ENCODE assay signal across 8 mouse cellular contexts in genomic region chr6:86793021-86793815, GRCm38 (mm10). TPM values are rescaled to one million over a fixed set of nuclear protein-coding genes. Genes with fewer than 3 reads are reported as not detected.
DNase-seq lines count a peak whose midpoint lies in the region; ATAC-seq and TF ChIP-seq lines count a peak whose summit lies in the region.

Gene Anxa4 (minus strand): TSS chr6:86793584.

- DNase-seq in CH12.LX (ENCODE audit: extremely low read depth), result peak; percentile 60
- peak; percentile 92 for DNase-seq in adrenal gland, postnatal 14 days
- DNase-seq in heart, postnatal 36 days, result peak; percentile 85 to 87
- peak; percentile 73 for DNase-seq in limb, embryonic 10.5 days (ENCODE audit: low spot score)
- peak; percentile 96 for DNase-seq in midbrain, embryonic 11.5 days (ENCODE audit: low spot score, missing footprints)
- DNase-seq in spleen, postnatal 36 days (ENCODE audit: low spot score in 2 of 2), result peak; percentile 72 to 74
- DNase-seq in right cerebral cortex, postnatal 25 days, result no peak

- H3K9ac ChIP-seq in CH12.LX (ENCODE audit: insufficient read depth, low read depth), result peak within 1 kb of the TSS; percentile 61
- H3K9ac ChIP-seq in forebrain, embryonic 12.5 days, result peak within 1 kb of the TSS; percentile 39; the same call in 1 of the 2 replicates
- peak within 1 kb of the TSS; percentile 59 for H3K9ac ChIP-seq in midbrain, embryonic 11.5 days (ENCODE audit: low read length)

- H3K4me3 ChIP-seq in CH12.LX (replicated peaks in 1 of 3; ENCODE audit: low read depth in 2 of 3, low read length in 2 of 3, poor library complexity in 1 of 3), result peak within 1 kb of the TSS; percentile 57 to 69 (median 68)
- peak within 1 kb of the TSS; percentile 49 for H3K4me3 ChIP-seq in forebrain, embryonic 12.5 days (replicated peaks)
- H3K4me3 ChIP-seq in limb, embryonic 10.5 days, result peak within 1 kb of the TSS; percentile 65
- H3K4me3 ChIP-seq in midbrain, embryonic 11.5 days (ENCODE audit: low read depth, low read length), result peak within 1 kb of the TSS; percentile 48

- H3K27ac ChIP-seq in CH12.LX (ENCODE audit: insufficient read depth, low read depth), result no peak within 1 kb of the TSS
- no peak within 1 kb of the TSS for H3K27ac ChIP-seq in forebrain, embryonic 12.5 days
- H3K27ac ChIP-seq in limb, embryonic 10.5 days, result peak within 1 kb of the TSS; percentile 57
- H3K27ac ChIP-seq in midbrain, embryonic 11.5 days (ENCODE audit: low read depth, low read length), result no peak within 1 kb of the TSS

- 1% methylated on average over 41 of the region's 41 CpGs for WGBS in forebrain, embryonic 12.5 days
- WGBS in limb, embryonic 10.5 days, result 1% methylated on average over 41 of the region's 41 CpGs
- under 1% methylated on average over 41 of the region's 41 CpGs for WGBS in midbrain, embryonic 11.5 days

- no peaks in the 10 kb centered on the region for H3K79me2 ChIP-seq in CH12.LX (replicated peaks; ENCODE audit: control insufficient read depth, extremely low read depth, insufficient read depth, poor library complexity, severe bottlenecking)

- intact Hi-C loops in heart, postnatal 36 days (cut with DNase I), result no loop called here

- H3K36me3 ChIP-seq in CH12.LX (replicated peaks in 1 of 2; ENCODE audit: control insufficient read depth in 1 of 2, insufficient read depth in 1 of 2, low read length in 1 of 2), result no peaks in the 10 kb centered on the region
- no peaks in the 10 kb centered on the region for H3K36me3 ChIP-seq in forebrain, embryonic 12.5 days (replicated peaks)
- H3K36me3 ChIP-seq in limb, embryonic 10.5 days, result no peaks in the 10 kb centered on the region
- no peaks in the 10 kb centered on the region for H3K36me3 ChIP-seq in midbrain, embryonic 11.5 days (ENCODE audit: control insufficient read depth, insufficient read depth, low read length)

- TF ChIP-seq CTCF in CH12.LX (conservative IDR thresholded peaks at IDR 0.05 in 1 of 2, IDR thresholded peaks at IDR 0.05 in 1 of 2; ENCODE audit: low read depth in 2 of 2, low read length in 2 of 2), result no peak

- no peaks in the 10 kb centered on the region for H3K9me3 ChIP-seq in CH12.LX (replicated peaks; ENCODE audit: low read length)
- H3K9me3 ChIP-seq in forebrain, embryonic 12.5 days, result no peaks in the 10 kb centered on the region
- no peaks in the 10 kb centered on the region for H3K9me3 ChIP-seq in limb, embryonic 10.5 days (replicated peaks)
- no peaks in the 10 kb centered on the region for H3K9me3 ChIP-seq in midbrain, embryonic 11.5 days (ENCODE audit: control insufficient read depth, low read length)

- TF ChIP-seq POLR2A in CH12.LX (IDR thresholded peaks at IDR 0.05; ENCODE audit: low read depth, low read length), result peak; percentile 64

- dilution Hi-C loops in CH12.LX (cut with MboI; ENCODE audit: extremely low pct_ligation_motif_present, extremely low pct_unique_long_range_greater_than_20kb, low sequenced_read_pairs), result no loop called here

- H3K4me2 ChIP-seq in CH12.LX (ENCODE audit: insufficient read depth, low read depth, poor library complexity, severe bottlenecking), result peak within 1 kb of the TSS; percentile 76
- H3K4me2 ChIP-seq in forebrain, embryonic 12.5 days, result peak within 1 kb of the TSS; percentile 96
- H3K4me2 ChIP-seq in midbrain, embryonic 11.5 days, result peak within 1 kb of the TSS; percentile 96

- in situ Hi-C loops in CH12.LX (cut with MboI; ENCODE audit: low pct_ligation_motif_present, low pct_unique_long_range_greater_than_20kb, low sequenced_read_pairs), result loop anchor here (5.0 kb wide), 1 partner anchor 41 kb away; no protein-coding TSS in a partner anchor

- H3K4me1 ChIP-seq in CH12.LX (ENCODE audit: control insufficient read depth in 1 of 2, insufficient read depth in 2 of 2), result peaks cover 8 to 20% of the 10 kb centered on the region in 2 experiments
- H3K4me1 ChIP-seq in forebrain, embryonic 12.5 days, result peaks cover 16% of the 10 kb centered on the region
- H3K4me1 ChIP-seq in limb, embryonic 10.5 days, result peaks cover 15% of the 10 kb centered on the region
- no peaks in the 10 kb centered on the region; the same call in 1 of the 2 replicates for H3K4me1 ChIP-seq in midbrain, embryonic 11.5 days (ENCODE audit: control insufficient read depth, insufficient read depth, low read length)

- H3K27me3 ChIP-seq in CH12.LX (replicated peaks), result peaks cover 5% of the 10 kb centered on the region
- peaks cover 47% of the 10 kb centered on the region for H3K27me3 ChIP-seq in forebrain, embryonic 12.5 days
- H3K27me3 ChIP-seq in limb, embryonic 10.5 days (ENCODE audit: low read depth, poor library complexity, severe bottlenecking), result peaks cover 74% of the 10 kb centered on the region
- H3K27me3 ChIP-seq in midbrain, embryonic 11.5 days (ENCODE audit: control insufficient read depth, insufficient read depth, low read length), result peaks cover 24% of the 10 kb centered on the region

- no peak for TF ChIP-seq RAD21 in CH12.LX (IDR thresholded peaks at IDR 0.05; ENCODE audit: low read depth, low read length)

- TF ChIP-seq EP300 in CH12.LX (IDR thresholded peaks at IDR 0.05; ENCODE audit: low read length), result no peak

- 0 out of 2 replicates have a peak, but pooled peaks have one; percentile 39 for ATAC-seq in forebrain, embryonic 12.5 days (ENCODE audit: low FRiP score)
- peak; percentile 61; the same call in 1 of the 2 replicates for ATAC-seq in midbrain, embryonic 11.5 days (ENCODE audit: low FRiP score)

TF ChIP-seq in CH12.LX, 34 proteins besides CTCF, POLR2A, EP300 and RAD21:
- TF ChIP-seq NRF1 (IDR thresholded peaks at IDR 0.05; ENCODE audit: low read depth, low read length) (no peak), MAZ (IDR thresholded peaks at IDR 0.05; ENCODE audit: low read depth, low read length) (0 out of 2 replicates have a peak, but pooled peaks have one; percentile 48), NELFE (IDR thresholded peaks at IDR 0.05; ENCODE audit: low read depth, low read length) (peak; percentile 65; the same call in 1 of the 2 replicates), BHLHE40 (IDR thresholded peaks at IDR 0.05; ENCODE audit: low read depth, low read length) (peak; percentile 59), E2F4 (IDR thresholded peaks at IDR 0.05; ENCODE audit: insufficient replicate concordance, low read depth, low read length) (no peak), JUND (conservative IDR thresholded peaks at IDR 0.05; ENCODE audit: low read depth, low read length) (no peak), SIN3A (IDR thresholded peaks at IDR 0.05; ENCODE audit: low read length) (0 out of 2 replicates have a peak, but pooled peaks have one; percentile 38), POLR2AphosphoS2 (IDR thresholded peaks at IDR 0.05; ENCODE audit: low read depth, low read length) (no peak), ELF1 (IDR thresholded peaks at IDR 0.05; ENCODE audit: low read depth, low read length) (peak; percentile 83)

RNA-seq across cellular contexts. Expression of gene Anxa4, which starts in this region (rescaled TPM):
- total RNA-seq in CH12.LX (2012; rRNA removed), result 10.7 and 10.8 TPM in 2 replicates
- 17.1 and 18.4 TPM in 2 replicates for total RNA-seq in CH12.LX (2014; rRNA removed)
- 13.7 and 18.1 TPM in 2 replicates for polyA plus RNA-seq in CH12.LX (2012; ENCODE audit: insufficient read length, low read depth)
- 54.6 and 55.5 TPM in 2 replicates for total RNA-seq in adrenal gland, postnatal 14 days (2021)
- polyA plus RNA-seq in forebrain, embryonic 12.5 days (2016; fragmentation: Nextera tagmentation; extraction: Ambion mirVana), result 4.1 and 6.1 TPM in 2 replicates
- 10 to 100 TPM; 36.1 to 42.0 TPM for total RNA-seq in heart, postnatal 36 days (2021)
- polyA plus RNA-seq in limb, embryonic 10.5 days (2016; fragmentation: Nextera tagmentation; extraction: Ambion mirVana), result 4.1 and 7.5 TPM in 2 replicates
- 5.4 and 7.0 TPM in 2 replicates for polyA plus RNA-seq in midbrain, embryonic 11.5 days (2014; fragmentation: Nextera tagmentation; extraction: Ambion mirVana)
